Mouse (Mus musculus) embryonic facial prominence, embryonic 11.5 days (tissue): Measurements from ENCODE around the gene BC030870. TPM values are rescaled to one million over a fixed set of nuclear protein-coding genes. Genes with fewer than 3 reads are reported as not detected.
"Not testable (repeated sequence)": the region's sequence is repeated elsewhere in the genome, so short reads cannot be mapped to it uniquely, and the experiment has no call there.

Source experiments
- ATAC-seq: fragments of 200-750 bp; cut with Nextera tagmentation; replicated peaks from 2 replicates; pipeline ENCODE4 v1.8.0; 2017; ENCODE audit warnings: low read depth; ENCODE audit not compliant: insufficient number of reproducible peaks, low FRiP score, low TSS enrichment
- DNase-seq: peaks from one replicate; pipeline ENCODE4 v3.0.0-alpha.2; 2015; ENCODE audit warnings: low spot score
- H3K27ac ChIP-seq: fragments of 300-500 bp; sonication (generic); replicated peaks from 2 replicates; pipeline ENCODE4 v1.5.1; 2014; ENCODE audit warnings: mild to moderate bottlenecking, low read depth, low read length, control low read depth
- H3K27me3 ChIP-seq: fragments of 300-500 bp; sonication (generic); 2 replicates; pipeline ENCODE4 v1.6.1; 2014; ENCODE audit warnings: mild to moderate bottlenecking, low read length, moderate library complexity, mixed read lengths; ENCODE audit not compliant: control insufficient read depth, insufficient read depth
- H3K36me3 ChIP-seq: fragments of 300-500 bp; sonication (generic); replicated peaks from 2 replicates; pipeline ENCODE4 v1.6.1; 2014; ENCODE audit warnings: low read depth, mild to moderate bottlenecking, low read length, moderate library complexity, mixed read lengths; ENCODE audit not compliant: control insufficient read depth, insufficient read depth
- H3K4me1 ChIP-seq: fragments of 300-500 bp; sonication (generic); 2 replicates; pipeline ENCODE4 v1.6.1; 2014; ENCODE audit warnings: low read length, mixed read lengths; ENCODE audit not compliant: control insufficient read depth, insufficient read depth
- H3K4me2 ChIP-seq: fragments of 300-500 bp; sonication (generic); 2 replicates; pipeline ENCODE4 v1.6.1; 2014; ENCODE audit warnings: low read depth, mild to moderate bottlenecking, control low read depth, low read length, moderate library complexity
- H3K4me3 ChIP-seq: fragments of 300-500 bp; sonication (generic); 2 replicates; pipeline ENCODE4 v1.5.1; 2014; ENCODE audit warnings: low read depth, low read length, control low read depth
- H3K9ac ChIP-seq: fragments of 300-500 bp; sonication (generic); replicated peaks from 2 replicates; pipeline ENCODE4 v1.6.1; 2014; ENCODE audit warnings: mild to moderate bottlenecking, control low read depth, low read length
- H3K9me3 ChIP-seq: fragments of 300-500 bp; sonication (generic); replicated peaks from 2 replicates; pipeline ENCODE4 v1.6.1; 2016; ENCODE audit warnings: mild to moderate bottlenecking, low read length, inconsistent platforms, mixed read lengths; ENCODE audit not compliant: control insufficient read depth
- WGBS: fragments of 180-500 bp; shearing (Covaris S2); extraction: QIAGEN DNeasy Blood & Tissue Kit; methylation state at CpG from one replicate; pipeline ENCODE4 v1.1.7; 2014; 5-methylcytosine and 5-hydroxymethylcytosine counted together
- polyA plus RNA-seq: library from polyadenylated mRNA; unstranded; fragments of >200 nt; fragmentation: Nextera tagmentation; extraction: Ambion mirVana; gene quantifications from 2 replicates; pipeline ENCODE4 v1.2.1, GENCODE M21; 2014

BC030870 gene
- 0.14 TPM in 1 of 2 replicates, not detected in the other for polyA plus RNA-seq

DNA sequence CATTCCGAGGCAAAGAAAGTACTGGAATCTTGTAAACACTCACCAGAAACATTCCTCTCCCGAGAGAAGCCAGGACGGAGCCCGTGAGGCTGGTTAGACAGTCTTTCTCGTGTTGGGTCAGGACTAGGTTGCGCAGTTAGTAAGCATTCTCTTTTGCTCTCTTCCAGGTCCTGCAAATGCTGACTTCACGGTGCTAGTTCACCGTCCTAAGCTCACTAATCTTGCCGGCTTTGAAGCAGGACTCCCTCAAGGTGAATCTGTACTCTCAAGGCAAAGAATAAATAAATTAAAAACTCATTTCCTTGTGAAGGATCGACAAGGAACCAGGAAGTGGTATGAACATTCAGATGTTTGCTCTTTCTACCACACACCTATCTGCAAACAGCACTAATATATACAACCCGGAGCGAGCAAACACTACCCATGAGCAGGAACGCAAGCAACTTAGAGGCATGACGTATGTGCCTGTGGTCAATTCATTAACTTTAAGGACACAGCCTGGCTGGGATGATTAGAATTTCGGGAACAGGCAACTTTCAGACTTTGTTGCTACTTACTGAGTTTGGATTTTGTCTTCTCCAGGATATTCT lies at the start of gene BC030870:
TSS of gene BC030870 (minus strand) at position 365 of the 590 bp plus-strand sequence.
- 75% methylated on average over 15 of the region's 15 CpGs for WGBS
- DNase-seq (no peak), ATAC-seq (no peak)
- Histone ChIP-seq H3K27ac (no peak within 1 kb of the TSS), H3K4me3 (no peak within 1 kb of the TSS), H3K4me1 (no peaks in the 10 kb centered on the region), H3K4me2 (no peak within 1 kb of the TSS), H3K27me3 (no peaks in the 10 kb centered on the region), H3K36me3 (no peaks in the 10 kb centered on the region), H3K9me3 (no peaks in the 10 kb centered on the region), H3K9ac (no peak within 1 kb of the TSS)

DNA sequence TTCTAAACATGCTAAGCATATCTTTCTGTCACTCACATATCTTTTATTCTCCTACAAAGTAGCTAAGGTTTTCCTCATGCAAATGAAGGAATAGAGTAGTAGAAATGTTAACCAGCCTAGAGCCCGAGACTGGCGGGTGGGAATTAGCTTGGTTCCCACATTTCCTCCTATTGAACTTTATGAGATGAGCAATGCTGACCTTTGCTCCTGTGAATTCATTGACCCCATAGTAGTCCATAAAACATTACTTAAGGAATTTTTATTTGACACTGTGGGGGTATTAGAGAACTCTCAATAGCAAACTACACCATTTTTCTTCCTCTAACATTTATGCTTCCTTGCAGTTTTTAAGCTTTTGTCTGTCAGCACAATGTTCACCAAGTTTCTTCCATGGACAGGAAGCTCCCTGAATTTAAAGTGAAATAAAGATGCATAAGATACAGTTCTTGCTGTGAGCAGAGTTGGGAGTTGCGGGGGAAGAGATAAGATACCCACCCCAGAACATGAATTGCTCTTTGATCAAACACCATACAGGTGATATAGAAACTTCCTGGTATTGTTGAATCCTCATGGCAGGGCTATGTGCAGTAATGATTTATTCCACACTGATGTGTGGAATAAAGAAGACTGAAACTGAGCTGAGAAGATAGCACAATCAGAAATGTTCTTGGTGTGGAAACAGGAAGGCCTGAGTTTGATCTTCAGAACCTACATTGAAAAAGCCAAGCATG lies 45.5 kb upstream of the BC030870 start:
- Histone ChIP-seq H3K4me2 (no peak overlapping the region), H3K4me3 (no peak overlapping the region), H3K4me1 (no peaks in the 10 kb centered on the region), H3K36me3 (no peaks in the 10 kb centered on the region), H3K27me3 (no peaks in the 10 kb centered on the region), H3K9me3 (no peaks in the 10 kb centered on the region), H3K9ac (no peak overlapping the region), H3K27ac (no peak overlapping the region)
- ATAC-seq: no peak
- WGBS: 85% methylated on average over 3 of the region's 3 CpGs
- DNase-seq: no peak

DNA sequence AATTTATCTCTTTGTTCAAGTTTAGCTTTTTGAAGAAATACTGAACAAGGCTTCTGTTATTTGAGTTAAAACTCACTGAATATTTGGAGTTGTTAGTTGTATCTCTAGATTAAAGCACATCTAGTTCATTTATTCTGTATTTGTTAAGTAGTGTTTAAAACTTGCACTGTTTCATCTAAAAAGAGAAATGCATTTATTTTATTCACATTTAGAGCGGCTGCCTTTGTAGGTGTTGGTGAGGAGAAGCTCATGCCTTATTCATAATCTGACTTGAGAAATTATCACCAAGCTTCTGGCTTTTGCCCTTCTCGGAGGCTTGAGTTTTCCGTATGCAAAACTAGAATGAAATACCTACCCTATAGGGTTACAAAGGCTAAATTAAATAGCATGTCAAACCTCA lies 39.8 kb upstream of the BC030870 start:
- H3K27ac ChIP-seq: no peak overlapping the region
- WGBS: 84% methylated on average over 3 of the region's 3 CpGs

DNA sequence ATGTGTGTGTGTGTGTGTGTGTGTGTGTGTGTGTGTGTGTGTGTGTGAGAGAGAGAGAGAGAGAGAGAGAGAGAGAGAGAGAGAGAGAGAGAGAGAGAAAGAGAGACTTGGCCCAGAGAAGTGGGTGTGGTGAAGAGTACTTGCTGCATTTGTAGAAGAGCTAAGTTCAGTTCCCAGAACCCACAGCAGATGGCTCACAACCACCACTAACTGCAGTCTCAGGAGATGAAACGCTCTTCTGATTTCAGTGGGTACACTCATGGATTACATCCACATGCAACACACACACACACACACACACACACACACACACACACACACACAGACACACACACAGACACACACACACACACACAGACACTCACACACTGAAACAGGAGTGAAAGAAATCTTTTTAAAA lies 31.3 kb upstream of the BC030870 start:
- ATAC-seq, H3K4me1 ChIP-seq, H3K4me2 ChIP-seq, H3K9me3 ChIP-seq, DNase-seq, H3K36me3 ChIP-seq, H3K9ac ChIP-seq, H3K4me3 ChIP-seq, H3K27ac ChIP-seq, H3K27me3 ChIP-seq: not testable (repeated sequence)
- WGBS: 38% methylated on average over 1 of the region's 1 CpGs

More for the DNA sequence above, 39.8 kb upstream of the BC030870 start:
- no peak for DNase-seq
- Histone ChIP-seq H3K9ac (no peak overlapping the region), H3K9me3 (no peaks in the 10 kb centered on the region), H3K36me3 (no peaks in the 10 kb centered on the region), H3K4me1 (no peaks in the 10 kb centered on the region), H3K4me2 (no peak overlapping the region), H3K27me3 (no peaks in the 10 kb centered on the region), H3K4me3 (no peak overlapping the region)
- ATAC-seq: no peak

DNA sequence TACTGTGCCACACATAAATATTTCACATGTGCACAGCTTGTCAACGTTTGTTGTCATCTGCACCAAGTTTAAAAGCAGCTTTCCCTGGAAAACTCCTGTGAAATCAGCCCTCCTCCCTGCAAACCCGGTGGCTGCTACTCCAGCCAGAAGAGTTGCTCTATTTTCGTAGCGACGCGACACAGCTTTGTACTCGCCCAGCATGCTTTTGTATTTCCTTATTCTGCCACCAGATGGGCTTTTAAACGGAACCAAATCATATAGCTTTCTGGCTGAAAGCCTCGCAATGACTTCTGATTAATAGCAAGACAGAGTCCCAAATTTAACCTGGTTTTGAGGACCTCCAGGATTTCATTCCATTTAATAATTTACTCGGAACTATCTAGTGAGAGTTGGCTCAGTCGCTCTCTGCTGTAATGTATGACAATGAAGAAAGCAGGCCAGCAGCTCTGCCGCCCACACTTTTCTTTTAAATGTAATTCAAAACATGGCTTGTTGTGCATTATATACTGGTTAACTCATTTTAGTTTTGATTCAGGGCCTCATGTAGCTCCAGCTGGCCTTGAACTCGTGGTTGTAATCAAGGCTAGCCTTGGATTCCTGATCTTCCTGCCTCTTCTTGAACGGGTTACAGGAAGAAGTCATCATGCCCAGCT lies 29.9 kb upstream of the BC030870 start:
- no peaks in the 10 kb centered on the region for H3K36me3 ChIP-seq
- 67% methylated on average over 14 of the region's 14 CpGs for WGBS

DNA sequence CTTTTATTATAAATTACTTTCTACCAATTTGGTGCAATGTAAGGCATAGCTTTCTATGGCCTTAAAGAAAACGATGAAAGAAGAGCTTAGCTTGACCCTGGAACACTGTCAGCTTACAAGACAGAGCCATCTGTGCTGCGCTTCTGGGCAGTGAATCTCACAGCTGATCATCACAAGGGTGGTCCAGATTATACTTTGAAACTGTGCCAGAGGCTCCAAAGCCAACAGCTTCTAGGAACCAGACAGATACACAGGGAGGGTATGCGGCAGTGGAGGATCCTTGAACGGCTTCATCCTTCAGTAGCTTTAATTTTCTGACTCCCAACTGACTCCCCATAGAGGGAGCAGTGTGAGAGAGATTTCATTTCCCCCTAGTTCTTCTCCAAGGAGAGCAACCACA lies 28.5 kb upstream of the BC030870 start:
- no peaks in the 10 kb centered on the region for H3K27me3 ChIP-seq
- ATAC-seq (no peak), DNase-seq (no peak)
- WGBS: 83% methylated on average over 4 of the region's 4 CpGs
- H3K4me1 ChIP-seq: no peaks in the 10 kb centered on the region
- H3K9me3 ChIP-seq: no peaks in the 10 kb centered on the region
- no peak overlapping the region for H3K27ac ChIP-seq
- no peak overlapping the region for H3K4me2 ChIP-seq
- H3K9ac ChIP-seq: no peak overlapping the region
- H3K36me3 ChIP-seq: no peaks in the 10 kb centered on the region
- H3K4me3 ChIP-seq: no peak overlapping the region

More for the DNA sequence above, 29.9 kb upstream of the BC030870 start:
- no peak overlapping the region for H3K4me2 ChIP-seq
- H3K4me1 ChIP-seq: no peaks in the 10 kb centered on the region
- no peaks in the 10 kb centered on the region for H3K9me3 ChIP-seq
- H3K27me3 ChIP-seq: no peaks in the 10 kb centered on the region
- no peak overlapping the region for H3K27ac ChIP-seq
- DNase-seq: no peak
- H3K4me3 ChIP-seq: no peak overlapping the region
- ATAC-seq: no peak
- H3K9ac ChIP-seq: no peak overlapping the region

DNA sequence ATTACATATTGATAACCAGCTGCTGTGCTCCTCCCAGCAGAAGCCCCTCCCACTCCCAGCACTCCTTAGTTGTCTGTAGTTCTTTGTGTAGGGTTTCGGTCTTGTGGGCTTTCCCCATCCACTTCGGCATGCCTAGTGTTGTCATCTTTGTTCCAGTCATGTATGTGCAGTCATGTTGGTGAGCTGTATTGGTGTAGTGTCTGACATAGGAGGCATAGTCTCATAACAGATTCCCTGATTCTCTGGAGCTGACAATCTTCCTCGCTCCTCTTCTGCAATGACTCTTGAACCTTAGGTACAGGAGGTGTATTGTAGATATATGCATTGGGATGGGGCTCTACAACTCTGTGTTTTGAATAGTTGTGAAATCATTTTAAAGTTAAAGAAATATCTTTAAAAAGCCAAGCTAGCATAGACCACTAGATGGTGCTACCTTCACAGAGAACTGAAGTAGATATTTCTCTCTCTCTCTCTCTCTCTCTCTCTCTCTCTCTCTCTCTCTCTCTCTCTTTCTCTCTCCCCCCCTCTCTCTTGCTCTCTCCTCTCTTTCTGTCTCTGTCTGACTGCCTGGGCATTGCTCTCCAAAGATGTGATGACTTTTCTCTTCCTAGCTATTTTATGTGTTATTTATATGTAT lies 9.6 kb upstream of the BC030870 start:
- H3K4me2 ChIP-seq: no peak overlapping the region
- no peaks in the 10 kb centered on the region for H3K36me3 ChIP-seq
- H3K27me3 ChIP-seq: no peaks in the 10 kb centered on the region
- no peak overlapping the region for H3K9ac ChIP-seq
- no peak overlapping the region for H3K4me3 ChIP-seq
- ATAC-seq (no peak), DNase-seq (peak; percentile 57)
- H3K27ac ChIP-seq: no peak overlapping the region
- WGBS: 63% methylated on average over 3 of the region's 3 CpGs
- no peaks in the 10 kb centered on the region for H3K4me1 ChIP-seq
- no peaks in the 10 kb centered on the region for H3K9me3 ChIP-seq
